Comparison of ENCODE assay signal across 13 mouse cellular contexts in the genomic region with DNA sequence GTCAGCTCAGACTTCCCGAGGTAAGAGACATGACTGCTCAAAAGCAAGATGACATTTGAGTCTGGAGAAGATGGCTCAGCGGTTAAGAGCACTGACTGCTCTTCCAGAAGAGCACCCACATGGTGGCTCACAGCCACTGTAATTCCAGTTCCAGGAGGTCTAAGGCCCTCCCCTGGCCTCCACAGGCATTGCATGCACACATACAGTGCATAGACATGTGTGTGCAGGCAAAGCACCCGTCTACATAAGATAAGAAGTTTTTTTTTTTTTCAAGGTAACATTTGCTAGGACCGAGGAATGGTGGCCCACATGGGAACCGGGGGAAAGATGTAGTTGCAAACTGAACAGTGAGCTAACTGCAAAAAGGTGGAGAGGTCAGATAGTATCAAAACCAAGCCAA.
DNase-seq lines count a peak whose midpoint lies in the region; ATAC-seq and TF ChIP-seq lines count a peak whose summit lies in the region.
"Had no signal": no experiment of that assay in that cellular context is flagged by ENCODE, and none has a peak within 500 bp of the region (broad histone marks: within the 10 kb centered on the region; RNA-seq: fewer than 3 reads in every experiment).

No protein-coding gene starts in this region.

- H3K4me2 ChIP-seq in forebrain, postnatal 0 days (ENCODE audit: low read depth): no peak overlapping the region
- no peak overlapping the region for H3K4me2 ChIP-seq in forebrain, embryonic 14.5 days (ENCODE audit: low read length)
- H3K4me2 ChIP-seq in liver, embryonic 11.5 days: no peak overlapping the region
- H3K4me2 ChIP-seq in embryonic facial prominence, embryonic 12.5 days (replicated peaks): no peak overlapping the region

- ATAC-seq in forebrain, postnatal 0 days: no peak; the same call in 1 of the 2 replicates
- no peak for ATAC-seq in forebrain, embryonic 14.5 days
- no peak for ATAC-seq in liver, embryonic 11.5 days (replicated peaks; ENCODE audit: low FRiP score)
- no peak for ATAC-seq in embryonic facial prominence, embryonic 12.5 days (ENCODE audit: insufficient number of reproducible peaks, insufficient read depth, low FRiP score, low TSS enrichment)
- ATAC-seq: midbrain, embryonic 16.5 days had no signal

- no peaks in the 10 kb centered on the region for H3K27me3 ChIP-seq in forebrain, postnatal 0 days (ENCODE audit: insufficient read depth, low read length)
- no peaks in the 10 kb centered on the region; the same call in 1 of the 2 replicates for H3K27me3 ChIP-seq in forebrain, embryonic 14.5 days (replicated peaks; ENCODE audit: control insufficient read depth, insufficient read depth, low read length)
- H3K27me3 ChIP-seq in liver, adult 2 months (ENCODE audit: control insufficient read depth, insufficient read depth, low read length): no peaks in the 10 kb centered on the region
- no peaks in the 10 kb centered on the region for H3K27me3 ChIP-seq in liver, embryonic 11.5 days (replicated peaks; ENCODE audit: control insufficient read depth, insufficient read depth, low read length)
- H3K27me3 ChIP-seq in ES-Bruce4 (ENCODE audit: control insufficient read depth, insufficient read depth, low read length, poor library complexity, severe bottlenecking): no peaks in the 10 kb centered on the region
- no peaks in the 10 kb centered on the region for H3K27me3 ChIP-seq in embryonic facial prominence, embryonic 12.5 days

- no peak overlapping the region for H3K27ac ChIP-seq in forebrain, postnatal 0 days (ENCODE audit: low read depth, low read length)
- no peak overlapping the region for H3K27ac ChIP-seq in forebrain, embryonic 14.5 days (ENCODE audit: low read depth, low read length)
- H3K27ac ChIP-seq in liver, adult 2 months (replicated peaks; ENCODE audit: insufficient read depth, low read depth, low read length): peak overlapping the region; percentile 79; the same call in 1 of the 2 replicates
- no peak overlapping the region for H3K27ac ChIP-seq in liver, embryonic 11.5 days (ENCODE audit: low read depth, low read length)
- H3K27ac ChIP-seq in ES-Bruce4 (ENCODE audit: insufficient read depth, low read length): no peak overlapping the region
- peak overlapping the region; percentile 31; the same call in 1 of the 2 replicates for H3K27ac ChIP-seq in embryonic facial prominence, embryonic 12.5 days

- H3K9me3 ChIP-seq in forebrain, postnatal 0 days (ENCODE audit: low read length): no peaks in the 10 kb centered on the region
- no peaks in the 10 kb centered on the region for H3K9me3 ChIP-seq in forebrain, embryonic 14.5 days (replicated peaks; ENCODE audit: control insufficient read depth, low read length)
- H3K9me3 ChIP-seq in liver, embryonic 11.5 days (ENCODE audit: control insufficient read depth, low read length): no peaks in the 10 kb centered on the region
- H3K9me3 ChIP-seq in ES-Bruce4 (replicated peaks; ENCODE audit: control insufficient read depth, insufficient read depth, low read length, poor library complexity, severe bottlenecking): no peaks in the 10 kb centered on the region
- H3K9me3 ChIP-seq in embryonic facial prominence, embryonic 12.5 days: no peaks in the 10 kb centered on the region

- no peak for TF ChIP-seq EP300 in ES-Bruce4 (IDR thresholded peaks at IDR 0.05; ENCODE audit: insufficient read depth, low read depth, low read length)

- H3K36me3 ChIP-seq in forebrain, postnatal 0 days (ENCODE audit: insufficient read depth): no peaks in the 10 kb centered on the region
- H3K36me3 ChIP-seq in forebrain, embryonic 14.5 days (ENCODE audit: control insufficient read depth, insufficient read depth, low read length): no peaks in the 10 kb centered on the region
- H3K36me3 ChIP-seq in liver, adult 2 months (ENCODE audit: control insufficient read depth, insufficient read depth, low read length): no peaks in the 10 kb centered on the region
- H3K36me3 ChIP-seq in liver, embryonic 11.5 days (ENCODE audit: control insufficient read depth, insufficient read depth, low read length): no peaks in the 10 kb centered on the region
- H3K36me3 ChIP-seq in ES-Bruce4 (ENCODE audit: control insufficient read depth, insufficient read depth, low read length, poor library complexity, severe bottlenecking): no peaks in the 10 kb centered on the region
- H3K36me3 ChIP-seq in embryonic facial prominence, embryonic 12.5 days: no peaks in the 10 kb centered on the region

- TF ChIP-seq POLR2A in liver, adult 2 months (IDR thresholded peaks at IDR 0.05; ENCODE audit: extremely low read depth, insufficient read depth, low read length): no peak
- no peak for TF ChIP-seq POLR2A in ES-Bruce4 (IDR thresholded peaks at IDR 0.05; ENCODE audit: insufficient read depth, low read length)

- intact Hi-C loops in heart, postnatal 25 days (cut with DNase I): loop anchor here (5.0 kb wide), 2 partner anchors 83 to 338 kb away; no protein-coding TSS in a partner anchor
- intact Hi-C loops in heart, postnatal 14 days (cut with DNase I): loop anchor here (5.0 kb wide), 1 partner anchor 338 kb away; no protein-coding TSS in a partner anchor

- H3K79me2 ChIP-seq in liver, adult 2 months (ENCODE audit: control insufficient read depth, insufficient read depth, low read length): no peaks in the 10 kb centered on the region

- DNase-seq in forebrain, postnatal 0 days: no peak
- no peak for DNase-seq in forebrain, embryonic 14.5 days (ENCODE audit: low spot score)
- peak; percentile 20 for DNase-seq in liver, adult 2 months (ENCODE audit: extremely low read depth, low read depth, low spot score)
- DNase-seq in liver, embryonic 11.5 days (ENCODE audit: low spot score): no peak
- no peak for DNase-seq in heart, postnatal 25 days (ENCODE audit: low spot score)
- no peak for DNase-seq in heart, postnatal 14 days
- DNase-seq: cerebellum, postnatal 14 days; heart, adult 11 months; left cerebral cortex, postnatal 4 days; right cerebral cortex, postnatal 25 days had no signal

- peaks cover 7% of the 10 kb centered on the region for H3K4me1 ChIP-seq in forebrain, postnatal 0 days (ENCODE audit: insufficient read depth)
- H3K4me1 ChIP-seq in forebrain, embryonic 14.5 days (ENCODE audit: control insufficient read depth, insufficient read depth, low read length): peaks cover 12% of the 10 kb centered on the region; the same call in 1 of the 2 replicates
- peaks cover 12% of the 10 kb centered on the region for H3K4me1 ChIP-seq in liver, adult 2 months (ENCODE audit: control insufficient read depth, insufficient read depth, low read length)
- peaks cover 8% of the 10 kb centered on the region for H3K4me1 ChIP-seq in liver, embryonic 11.5 days (replicated peaks; ENCODE audit: control insufficient read depth, insufficient read depth, low read length)
- no peaks in the 10 kb centered on the region for H3K4me1 ChIP-seq in ES-Bruce4 (ENCODE audit: control insufficient read depth, insufficient read depth, low read length)
- peaks cover 28% of the 10 kb centered on the region for H3K4me1 ChIP-seq in embryonic facial prominence, embryonic 12.5 days

- no peak overlapping the region for H3K9ac ChIP-seq in forebrain, postnatal 0 days
- no peak overlapping the region for H3K9ac ChIP-seq in forebrain, embryonic 14.5 days (ENCODE audit: low read length)
- no peak overlapping the region for H3K9ac ChIP-seq in liver, adult 2 months (ENCODE audit: low read depth, low read length)
- no peak overlapping the region for H3K9ac ChIP-seq in liver, embryonic 11.5 days (ENCODE audit: low read depth, low read length)
- H3K9ac ChIP-seq in ES-Bruce4 (ENCODE audit: low read depth, poor library complexity, severe bottlenecking): no peak overlapping the region
- no peak overlapping the region for H3K9ac ChIP-seq in embryonic facial prominence, embryonic 12.5 days

- WGBS in forebrain, postnatal 0 days: 83% methylated on average over 5 of the region's 5 CpGs
- 80% methylated on average over 5 of the region's 5 CpGs for WGBS in forebrain, embryonic 14.5 days
- 80% methylated on average over 5 of the region's 5 CpGs for WGBS in liver, adult 2 months
- 68% methylated on average over 5 of the region's 5 CpGs for WGBS in liver, embryonic 11.5 days
- 73% methylated on average over 5 of the region's 5 CpGs for WGBS in embryonic facial prominence, embryonic 12.5 days

- H3K4me3 ChIP-seq in forebrain, postnatal 0 days (ENCODE audit: low read depth, low read length): no peak overlapping the region
- H3K4me3 ChIP-seq in forebrain, embryonic 14.5 days (ENCODE audit: low read depth, low read length): no peak overlapping the region
- no peak overlapping the region for H3K4me3 ChIP-seq in liver, adult 2 months (ENCODE audit: insufficient read depth, low read depth, low read length)
- H3K4me3 ChIP-seq in liver, embryonic 11.5 days (ENCODE audit: low read depth, low read length): no peak overlapping the region
- H3K4me3 ChIP-seq in ES-Bruce4 (ENCODE audit: low read depth, low read length): no peak overlapping the region
- H3K4me3 ChIP-seq in embryonic facial prominence, embryonic 12.5 days: no peak overlapping the region

- peak; percentile 36; the same call in 1 of the 2 replicates for TF ChIP-seq CTCF in forebrain, postnatal 0 days (IDR thresholded peaks at IDR 0.05; ENCODE audit: low read depth)
- TF ChIP-seq CTCF in liver, adult 2 months (IDR thresholded peaks at IDR 0.05; ENCODE audit: low read depth, low read length): peak; percentile 24; the same call in 1 of the 2 replicates
- TF ChIP-seq CTCF in ES-Bruce4 (IDR thresholded peaks at IDR 0.05; ENCODE audit: low read depth, low read length): peak; percentile 47

Comparison
In these comparisons a context has a peak if more than half of its experiments do, and no peak if none do; other contexts are left out.
1. H3K27ac ChIP-seq: peak in liver, adult 2 months (single experiment) and embryonic facial prominence, embryonic 12.5 days (single experiment); none in forebrain, postnatal 0 days (single experiment), forebrain, embryonic 14.5 days (single experiment), liver, embryonic 11.5 days (single experiment) and ES-Bruce4 (single experiment).
2. Peak in every context shown above with its lines, with median percentiles within 50 percentile points of each other: CTCF ChIP-seq.